Comparison of ENCODE assay signal across 25 mouse cellular contexts in the genomic region with DNA sequence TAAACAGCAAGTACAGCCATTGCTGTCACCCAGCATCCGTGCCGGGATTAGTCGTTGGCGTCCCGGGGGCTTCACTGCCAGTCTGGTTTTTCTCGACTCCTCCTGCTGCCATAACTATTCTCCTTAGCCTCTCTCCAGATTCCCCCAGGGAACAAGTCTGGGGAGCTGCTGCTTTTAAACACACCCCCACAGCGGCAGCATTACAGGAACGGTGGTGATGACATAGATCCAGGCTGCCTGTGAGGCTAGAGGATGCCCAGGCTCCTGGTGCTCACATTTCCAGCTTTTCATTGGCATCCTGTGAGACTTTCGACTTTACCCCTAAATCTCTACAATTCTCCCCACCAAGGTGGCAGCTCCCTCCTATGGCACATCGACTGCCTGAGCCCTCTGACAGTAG.
DNase-seq lines count a peak whose midpoint lies in the region; ATAC-seq and TF ChIP-seq lines count a peak whose summit lies in the region.
"Had no signal": no experiment of that assay in that cellular context is flagged by ENCODE, and none has a peak within 500 bp of the region (broad histone marks: within the 10 kb centered on the region; RNA-seq: fewer than 3 reads in every experiment).

No protein-coding gene starts in this region.

- H3K27me3 ChIP-seq in hindbrain, embryonic 15.5 days, result no peaks in the 10 kb centered on the region
- H3K27me3 ChIP-seq in hindbrain, postnatal 0 days (ENCODE audit: insufficient read depth, low read length), result no peaks in the 10 kb centered on the region
- H3K27me3 ChIP-seq: liver, embryonic 15.5 days; lung, embryonic 15.5 days; midbrain, embryonic 13.5 days had no signal

- peaks cover 27% of the 10 kb centered on the region for H3K4me1 ChIP-seq in hindbrain, embryonic 15.5 days (replicated peaks)
- H3K4me1 ChIP-seq in hindbrain, postnatal 0 days (ENCODE audit: insufficient read depth, low read length), result peaks cover 5% of the 10 kb centered on the region; the same call in 1 of the 2 replicates
- H3K4me1 ChIP-seq: heart, embryonic 15.5 days; liver, embryonic 15.5 days; lung, embryonic 15.5 days; megakaryocyte, embryonic 14.5 days had no signal

- ATAC-seq in hindbrain, embryonic 15.5 days (ENCODE audit: low FRiP score, low read depth), result no peak
- ATAC-seq in hindbrain, postnatal 0 days, result no peak
- ATAC-seq: forebrain, postnatal 0 days; midbrain, embryonic 13.5 days; Patski had no signal

- 0 out of 2 replicates have a peak overlapping the region, but pooled peaks have one; percentile 4 for H3K27ac ChIP-seq in hindbrain, embryonic 15.5 days (replicated peaks)
- no peak overlapping the region for H3K27ac ChIP-seq in hindbrain, postnatal 0 days
- peak overlapping the region; percentile 30; the same call in 1 of the 2 replicates for H3K27ac ChIP-seq in left cerebral cortex, adult 2 months
- H3K27ac ChIP-seq: heart, embryonic 15.5 days; liver, embryonic 15.5 days; lung, embryonic 15.5 days; midbrain, embryonic 13.5 days had no signal

- WGBS in hindbrain, embryonic 15.5 days, result 68% methylated on average over 10 of the region's 10 CpGs
- 63% methylated on average over 10 of the region's 10 CpGs for WGBS in hindbrain, postnatal 0 days

- TF ChIP-seq CTCF in hindbrain, postnatal 0 days (IDR thresholded peaks at IDR 0.05; ENCODE audit: low read depth), result no peak
- no peak for TF ChIP-seq CTCF in left cerebral cortex, adult 2 months (IDR thresholded peaks at IDR 0.05)

- H3K36me3 ChIP-seq in hindbrain, embryonic 15.5 days, result no peaks in the 10 kb centered on the region
- no peaks in the 10 kb centered on the region for H3K36me3 ChIP-seq in hindbrain, postnatal 0 days (ENCODE audit: insufficient read depth, low read length)
- H3K36me3 ChIP-seq: G1E; heart, embryonic 15.5 days; liver, embryonic 15.5 days; lung, embryonic 15.5 days; midbrain, embryonic 13.5 days had no signal

- H3K9ac ChIP-seq in hindbrain, embryonic 15.5 days, result no peak overlapping the region
- no peak overlapping the region for H3K9ac ChIP-seq in hindbrain, postnatal 0 days (replicated peaks; ENCODE audit: low read length)
- H3K9ac ChIP-seq: forebrain, postnatal 0 days; heart, embryonic 15.5 days; liver, embryonic 15.5 days; lung, embryonic 15.5 days; midbrain, embryonic 13.5 days had no signal

- intact Hi-C loops in left cerebral cortex, adult 2 months (cut with DNase I), result no loop called here
- intact Hi-C loops in left cerebral cortex, postnatal 10 days (cut with DNase I), result no loop called here

- no peak for DNase-seq in hindbrain, postnatal 0 days (ENCODE audit: low spot score)
- peak; percentile 20 to 26 for DNase-seq in left cerebral cortex, adult 2 months (ENCODE audit: extremely low spot score in 1 of 2, low spot score in 2 of 2)
- DNase-seq in left cerebral cortex, postnatal 10 days (ENCODE audit: extremely low spot score in 1 of 2, low spot score in 2 of 2), result no peak
- DNase-seq in right cerebral cortex, adult 2 months (ENCODE audit: low spot score in 2 of 2), result peak; percentile 24 to 32
- no peak for DNase-seq in right cerebral cortex, postnatal 4 days
- no peak for DNase-seq in cerebellum, postnatal 10 days
- no peak for DNase-seq in spleen, postnatal 36 days (ENCODE audit: low spot score in 2 of 2)
- DNase-seq: adrenal gland, postnatal 36 days; cerebellum, adult 11 months; cerebellum, adult 9-11 months; forebrain, postnatal 0 days; heart, postnatal 36 days; kidney, adult 18-20 months; kidney, postnatal 4 days; liver; lung, postnatal 36 days; thymus, postnatal 25 days had no signal

- H3K4me3 ChIP-seq in hindbrain, embryonic 15.5 days, result no peak overlapping the region
- H3K4me3 ChIP-seq in hindbrain, postnatal 0 days (ENCODE audit: low read length), result no peak overlapping the region
- no peak overlapping the region for H3K4me3 ChIP-seq in left cerebral cortex, adult 2 months
- H3K4me3 ChIP-seq: heart, embryonic 15.5 days; liver, embryonic 15.5 days; lung, embryonic 15.5 days; megakaryocyte, embryonic 14.5 days; midbrain, embryonic 13.5 days had no signal

- H3K4me2 ChIP-seq in hindbrain, embryonic 15.5 days, result no peak overlapping the region
- no peak overlapping the region for H3K4me2 ChIP-seq in hindbrain, postnatal 0 days (ENCODE audit: low read depth, low read length)
- H3K4me2 ChIP-seq: heart, embryonic 15.5 days; liver, embryonic 15.5 days; lung, embryonic 15.5 days; midbrain, embryonic 13.5 days had no signal

- no peaks in the 10 kb centered on the region for H3K9me3 ChIP-seq in hindbrain, embryonic 15.5 days
- H3K9me3 ChIP-seq in hindbrain, postnatal 0 days (ENCODE audit: low read length), result no peaks in the 10 kb centered on the region
- H3K9me3 ChIP-seq: heart, embryonic 15.5 days; liver, embryonic 15.5 days; lung, embryonic 15.5 days; midbrain, embryonic 13.5 days had no signal

Comparison
In these comparisons a context has a peak if more than half of its experiments do, and no peak if none do; other contexts are left out.
1. DNase-seq: peak in left cerebral cortex, adult 2 months (2 of 2) and right cerebral cortex, adult 2 months (2 of 2); none in hindbrain, postnatal 0 days (single experiment), left cerebral cortex, postnatal 10 days (0 of 2), right cerebral cortex, postnatal 4 days (single experiment), cerebellum, postnatal 10 days (0 of 2) and spleen, postnatal 36 days (0 of 2).